Mouse (Mus musculus) intestine, embryonic 16.5 days (tissue): ENCODE results near the gene Agpat3. TPM values are rescaled to one million over a fixed set of nuclear protein-coding genes. Genes with fewer than 3 reads are reported as not detected.
"Not testable (repeated sequence)": the region's sequence is repeated elsewhere in the genome, so short reads cannot be mapped to it uniquely, and the experiment has no call there.

Source experiments
- ATAC-seq: fragments of 200-750 bp; cut with Nextera tagmentation; 2 replicates; pipeline ENCODE4 v1.8.0; 2017; ENCODE audit warnings: moderate TSS enrichment, moderate library complexity
- H3K27ac ChIP-seq: fragments of 300-500 bp; sonication (generic); 2 replicates; pipeline ENCODE4 v1.5.1; 2014; ENCODE audit warnings: mild to moderate bottlenecking, low read length
- H3K27me3 ChIP-seq: fragments of 300-500 bp; sonication (generic); replicated peaks from 2 replicates; pipeline ENCODE4 v1.6.1; 2014; ENCODE audit warnings: low read length, control low read depth, mixed read lengths; ENCODE audit not compliant: control insufficient read depth, insufficient read depth
- H3K36me3 ChIP-seq: fragments of 300-500 bp; sonication (generic); 2 replicates; pipeline ENCODE4 v1.6.1; 2014; ENCODE audit warnings: low read length, control low read depth; ENCODE audit not compliant: control insufficient read depth, insufficient read depth
- H3K4me1 ChIP-seq: fragments of 300-500 bp; sonication (generic); 2 replicates; pipeline ENCODE4 v1.6.1; 2014; ENCODE audit warnings: low read length, control low read depth, mixed read lengths; ENCODE audit not compliant: control insufficient read depth, insufficient read depth
- H3K4me2 ChIP-seq: fragments of 300-500 bp; sonication (generic); 2 replicates; pipeline ENCODE4 v1.6.1; 2014; ENCODE audit warnings: low read depth, low read length, control low read depth
- H3K4me3 ChIP-seq: fragments of 300-500 bp; sonication (generic); 2 replicates; pipeline ENCODE4 v1.5.1; 2014; ENCODE audit warnings: mild to moderate bottlenecking, low read length
- H3K9ac ChIP-seq: fragments of 300-500 bp; sonication (generic); 2 replicates; pipeline ENCODE4 v1.6.1; 2014; ENCODE audit warnings: low read depth, low read length
- H3K9me3 ChIP-seq: fragments of 300-500 bp; sonication (generic); 2 replicates; pipeline ENCODE4 v1.6.1; 2016; ENCODE audit warnings: low read length, control low read depth; ENCODE audit not compliant: control insufficient read depth
- WGBS: fragments of 180-500 bp; shearing (Covaris S2); extraction: QIAGEN DNeasy Blood & Tissue Kit; methylation state at CpG from one replicate; pipeline ENCODE4 v1.1.7; 2014; 5-methylcytosine and 5-hydroxymethylcytosine counted together
- polyA plus RNA-seq: library from polyadenylated mRNA; unstranded; fragments of >200 nt; fragmentation: Nextera tagmentation; extraction: Ambion mirVana; gene quantifications from 2 replicates; pipeline ENCODE4 v1.2.1, GENCODE M21; 2015

The Agpat3 gene
- polyA plus RNA-seq, 1 experiment from 2014 or later, result 30.0 TPM

DNA sequence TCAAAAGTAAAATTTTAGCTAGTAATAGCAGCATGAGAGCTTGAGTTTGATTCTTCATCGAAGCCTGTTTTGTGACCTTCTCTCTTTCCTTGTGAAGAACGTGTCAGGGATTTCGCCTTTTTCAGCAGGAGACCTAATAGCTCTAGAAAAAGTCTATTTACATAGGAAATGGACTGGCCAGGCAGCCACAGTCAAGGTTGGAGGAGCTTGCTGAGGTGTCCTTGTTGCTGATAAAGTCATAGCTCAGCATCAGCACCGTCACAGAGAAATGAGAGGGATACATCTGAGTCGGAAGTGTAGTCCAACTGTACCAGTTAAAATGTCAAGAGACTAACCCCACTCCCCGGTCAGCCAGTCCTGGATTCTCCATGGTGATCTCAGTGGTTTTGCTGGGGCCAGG lies 13.3 kb upstream of the Agpat3 start:
- no peak overlapping the region for H3K27ac ChIP-seq
- no peaks in the 10 kb centered on the region for H3K36me3 ChIP-seq
- no peak overlapping the region for H3K4me2 ChIP-seq
- no peaks in the 10 kb centered on the region for H3K9me3 ChIP-seq
- no peak overlapping the region for H3K4me3 ChIP-seq
- WGBS, result 79% methylated on average over 6 of the region's 6 CpGs
- peaks cover 3% of the 10 kb centered on the region for H3K4me1 ChIP-seq
- H3K27me3 ChIP-seq, result 0 out of 2 replicates have a peak, but pooled peaks cover 2% of the 10 kb centered on the region
- H3K9ac ChIP-seq, result no peak overlapping the region
- no peak for ATAC-seq

DNA sequence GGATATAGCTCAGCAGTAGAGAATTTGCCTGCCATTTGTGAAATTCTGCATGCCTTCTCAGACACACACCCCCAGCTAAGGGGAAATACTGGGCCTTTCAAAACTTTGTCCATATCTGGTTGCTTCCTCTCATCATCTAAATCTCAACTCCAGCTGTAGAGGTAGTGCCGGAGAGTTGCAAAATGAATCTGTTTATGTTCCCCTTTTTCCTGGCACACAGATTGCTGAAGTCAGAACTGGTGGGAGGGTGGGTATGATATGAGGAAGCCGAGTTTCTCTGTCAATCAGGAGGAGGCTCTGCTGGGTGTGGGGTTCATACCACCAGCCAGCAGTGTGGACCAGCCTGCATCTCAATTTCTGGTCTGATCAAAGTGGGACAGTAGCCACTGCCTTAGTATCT lies 11.8 kb upstream of the Agpat3 start:
- no peak overlapping the region for H3K27ac ChIP-seq
- WGBS, result 52% methylated on average over 2 of the region's 2 CpGs
- no peak overlapping the region for H3K4me2 ChIP-seq

DNA sequence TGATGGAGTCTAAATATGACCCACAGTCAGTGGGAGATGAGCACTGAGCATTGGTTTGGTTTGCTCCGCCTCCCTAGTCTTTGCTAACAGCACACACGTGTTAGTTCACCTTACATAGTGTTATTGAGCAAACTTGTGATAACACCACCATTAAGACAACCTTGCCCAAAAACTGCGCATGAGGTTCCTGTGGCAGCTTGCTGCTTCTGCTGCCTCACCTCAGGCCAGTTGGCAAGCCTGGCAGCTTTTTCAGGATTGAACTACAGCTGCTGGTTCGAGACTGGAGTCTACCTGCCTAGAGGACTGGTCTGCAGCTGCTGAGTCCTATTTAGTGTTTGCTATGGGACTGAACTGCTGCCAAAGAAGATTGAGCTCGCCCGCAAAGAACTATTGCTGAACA lies 11.1 kb upstream of the Agpat3 start:
- H3K9me3 ChIP-seq, result no peaks in the 10 kb centered on the region
- no peak overlapping the region for H3K27ac ChIP-seq
- H3K4me1 ChIP-seq, result peaks cover 3% of the 10 kb centered on the region
- H3K27me3 ChIP-seq, result 0 out of 2 replicates have a peak, but pooled peaks cover 2% of the 10 kb centered on the region
- no peak overlapping the region for H3K9ac ChIP-seq
- H3K4me2 ChIP-seq, result no peak overlapping the region
- H3K4me3 ChIP-seq, result no peak overlapping the region
- no peaks in the 10 kb centered on the region for H3K36me3 ChIP-seq
- no peak for ATAC-seq
- 88% methylated on average over 6 of the region's 6 CpGs for WGBS

More for the DNA sequence above, 11.8 kb upstream of the Agpat3 start:
- H3K36me3 ChIP-seq, result no peaks in the 10 kb centered on the region
- no peak overlapping the region for H3K9ac ChIP-seq
- H3K4me1 ChIP-seq, result peaks cover 3% of the 10 kb centered on the region
- H3K27me3 ChIP-seq, result 0 out of 2 replicates have a peak, but pooled peaks cover 2% of the 10 kb centered on the region
- H3K4me3 ChIP-seq, result no peak overlapping the region
- no peak for ATAC-seq
- no peaks in the 10 kb centered on the region for H3K9me3 ChIP-seq

DNA sequence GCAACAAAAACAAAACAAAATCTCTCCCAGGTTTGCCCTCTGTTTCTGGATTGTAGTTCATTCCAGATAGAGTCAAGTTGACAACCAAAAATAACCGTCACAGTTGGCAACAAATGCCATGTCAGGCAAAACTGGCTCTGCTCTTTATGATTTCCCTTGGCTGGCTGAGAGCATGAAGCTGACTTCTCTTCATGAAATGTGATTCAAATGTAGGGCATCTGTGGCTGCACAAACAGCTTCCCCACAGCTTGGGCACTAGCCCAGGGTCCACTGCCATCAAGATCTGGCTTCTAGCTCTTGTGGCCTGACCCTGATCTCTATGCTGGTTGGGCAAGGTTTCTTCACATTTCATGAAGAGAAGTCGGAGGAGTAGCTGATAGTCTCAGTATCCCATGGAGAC lies 9.7 kb upstream of the Agpat3 start:
- H3K27me3 ChIP-seq, result 0 out of 2 replicates have a peak, but pooled peaks cover 2% of the 10 kb centered on the region
- H3K36me3 ChIP-seq, result no peaks in the 10 kb centered on the region
- no peak overlapping the region for H3K27ac ChIP-seq
- no peak overlapping the region for H3K4me3 ChIP-seq
- H3K4me2 ChIP-seq, result no peak overlapping the region
- H3K9ac ChIP-seq, result no peak overlapping the region
- ATAC-seq, result no peak
- H3K9me3 ChIP-seq, result no peaks in the 10 kb centered on the region
- H3K4me1 ChIP-seq, result peaks cover 3% of the 10 kb centered on the region
- 69% methylated on average over 2 of the region's 2 CpGs for WGBS

DNA sequence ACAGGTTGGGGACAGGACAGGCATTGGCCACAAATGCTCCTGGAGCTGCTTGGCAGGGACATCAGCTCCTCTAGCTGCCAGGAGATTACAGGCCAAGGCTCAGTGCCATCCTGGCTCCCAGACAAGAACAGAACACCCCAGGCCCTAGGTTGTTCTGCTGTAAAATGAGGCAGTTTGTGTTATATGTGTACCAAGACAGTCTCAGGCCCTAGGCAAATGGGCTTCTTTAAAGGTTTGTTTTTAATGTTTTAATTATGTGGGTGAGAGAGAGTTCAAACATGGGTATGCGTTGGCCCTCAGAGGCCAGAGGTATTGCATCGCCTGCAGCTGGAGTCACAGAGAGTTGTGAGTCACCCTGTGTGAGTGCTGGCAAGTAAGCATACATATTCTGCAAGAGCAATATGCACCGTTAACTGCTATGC lies 8.0 kb upstream of the Agpat3 start:
- Histone ChIP-seq H3K4me3 (no peak overlapping the region), H3K27ac (no peak overlapping the region), H3K9ac (no peak overlapping the region), H3K9me3 (no peaks in the 10 kb centered on the region), H3K4me2 (no peak overlapping the region), H3K27me3 (0 out of 2 replicates have a peak, but pooled peaks cover 2% of the 10 kb centered on the region), H3K4me1 (no peaks in the 10 kb centered on the region), H3K36me3 (no peaks in the 10 kb centered on the region)
- WGBS, result 67% methylated on average over 3 of the region's 3 CpGs
- ATAC-seq, result no peak

DNA sequence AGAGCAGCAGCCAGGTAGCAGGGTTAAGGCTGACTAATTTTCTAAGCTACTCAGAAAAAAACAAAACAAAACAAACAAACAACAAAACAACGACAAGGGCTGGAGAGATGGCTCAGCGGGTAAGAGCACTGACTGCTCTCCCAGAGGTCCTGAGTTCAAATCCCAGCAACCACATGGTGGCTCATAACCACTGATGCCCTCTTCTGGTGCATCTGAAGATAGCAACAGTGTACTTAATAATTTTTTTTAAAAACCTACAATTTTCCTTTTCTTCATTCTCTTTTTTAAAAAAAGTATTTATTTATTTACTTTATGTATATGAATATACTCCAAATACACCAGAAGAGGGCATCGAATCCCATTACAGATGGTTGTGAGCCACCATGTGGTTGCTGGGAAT lies 6.7 kb upstream of the Agpat3 start:
- not testable (repeated sequence) for H3K4me3 ChIP-seq, H3K27me3 ChIP-seq, H3K27ac ChIP-seq, H3K36me3 ChIP-seq, H3K9me3 ChIP-seq, H3K4me2 ChIP-seq, H3K4me1 ChIP-seq, H3K9ac ChIP-seq, ATAC-seq
- 87% methylated on average over 3 of the region's 3 CpGs for WGBS

DNA sequence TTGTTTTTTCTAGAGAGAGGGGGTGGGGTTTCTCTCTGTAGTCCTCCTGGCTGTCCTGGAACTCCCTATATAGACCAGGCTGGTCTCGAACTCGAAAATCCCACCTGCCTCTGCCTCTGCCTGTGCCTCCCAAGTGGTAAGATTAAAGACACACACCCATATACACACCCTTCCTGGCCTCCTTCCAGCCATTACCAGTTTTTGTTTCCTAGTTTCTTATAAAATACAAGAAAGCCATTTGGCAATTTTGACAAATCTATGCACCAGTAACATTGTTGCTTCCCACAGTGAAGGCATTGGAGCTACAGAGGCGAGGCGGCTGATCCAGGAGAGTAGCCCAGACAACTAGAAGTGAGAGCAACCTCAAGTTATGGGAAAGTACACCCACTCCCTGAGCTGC lies 6.0 kb upstream of the Agpat3 start:
- Histone ChIP-seq H3K9me3 (no peaks in the 10 kb centered on the region), H3K4me3 (no peak overlapping the region), H3K4me1 (no peaks in the 10 kb centered on the region), H3K27me3 (0 out of 2 replicates have a peak, but pooled peaks cover 2% of the 10 kb centered on the region), H3K9ac (no peak overlapping the region), H3K4me2 (no peak overlapping the region), H3K27ac (no peak overlapping the region), H3K36me3 (no peaks in the 10 kb centered on the region)
- 91% methylated on average over 4 of the region's 4 CpGs for WGBS
- no peak for ATAC-seq

DNA sequence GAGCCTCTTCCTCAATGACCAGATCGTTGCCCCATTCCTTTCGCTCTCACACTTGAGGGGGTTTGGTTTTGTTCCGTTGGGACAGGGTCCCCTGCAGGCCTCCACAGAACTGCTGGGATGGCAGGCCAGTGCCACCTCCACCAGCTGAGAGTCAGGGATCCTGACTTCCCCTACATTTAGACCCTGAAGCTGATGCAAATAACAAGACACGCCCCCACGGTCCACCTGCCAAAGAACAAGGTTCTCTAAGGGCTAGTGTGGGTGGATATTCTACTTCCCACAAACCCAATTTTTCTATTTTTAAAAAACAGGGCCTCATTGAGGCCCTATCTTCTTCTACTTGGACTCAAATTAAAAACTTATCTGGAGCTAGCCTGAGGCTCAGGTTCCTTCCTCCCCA lies 5.5 kb upstream of the Agpat3 start:
- Histone ChIP-seq H3K9me3 (no peaks in the 10 kb centered on the region), H3K4me1 (0 out of 2 replicates have a peak, but pooled peaks cover 1% of the 10 kb centered on the region), H3K36me3 (no peaks in the 10 kb centered on the region), H3K4me3 (no peak overlapping the region), H3K27ac (no peak overlapping the region), H3K4me2 (no peak overlapping the region), H3K27me3 (0 out of 2 replicates have a peak, but pooled peaks cover 2% of the 10 kb centered on the region), H3K9ac (no peak overlapping the region)
- no peak for ATAC-seq
- 87% methylated on average over 5 of the region's 5 CpGs for WGBS

DNA sequence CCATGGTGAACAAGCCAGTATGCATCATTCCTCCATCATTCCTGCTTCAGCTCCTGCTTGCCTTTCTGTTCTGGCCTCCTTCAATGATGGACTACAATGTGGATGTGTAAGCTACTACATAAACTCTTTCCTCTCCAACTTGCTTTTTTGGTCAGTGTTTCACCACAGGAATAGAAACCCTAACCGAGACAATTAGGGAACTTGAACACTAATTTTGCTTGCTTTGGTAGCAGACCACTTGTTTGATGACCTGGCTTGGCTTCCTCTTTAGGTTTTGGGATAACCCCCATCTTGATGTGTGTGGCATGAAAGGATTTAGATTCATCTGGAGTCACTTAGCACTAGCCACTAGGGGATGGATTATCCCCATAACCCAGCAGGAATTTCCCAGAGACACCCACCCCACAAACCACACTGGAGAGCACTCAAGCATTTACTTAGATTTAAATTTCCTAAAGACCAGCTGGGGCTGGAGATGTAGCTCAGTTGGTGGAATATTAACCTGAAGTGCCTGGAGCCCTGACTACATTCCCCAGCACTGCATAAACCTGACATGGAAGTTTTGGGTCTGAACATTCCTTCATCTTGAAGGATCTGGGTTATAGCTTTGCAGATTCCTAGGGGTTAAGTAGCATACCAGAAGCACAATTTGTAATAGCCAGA lies 3.8 kb upstream of the Agpat3 start:
- Histone ChIP-seq H3K36me3 (no peaks in the 10 kb centered on the region), H3K27ac (no peak overlapping the region), H3K27me3 (0 out of 2 replicates have a peak, but pooled peaks cover 2% of the 10 kb centered on the region), H3K9ac (no peak overlapping the region), H3K4me2 (no peak overlapping the region), H3K4me1 (peaks cover 6% of the 10 kb centered on the region), H3K4me3 (no peak overlapping the region), H3K9me3 (no peaks in the 10 kb centered on the region)
- ATAC-seq, result no peak
- WGBS, result 78% methylated on average over 1 of the region's 1 CpGs

DNA sequence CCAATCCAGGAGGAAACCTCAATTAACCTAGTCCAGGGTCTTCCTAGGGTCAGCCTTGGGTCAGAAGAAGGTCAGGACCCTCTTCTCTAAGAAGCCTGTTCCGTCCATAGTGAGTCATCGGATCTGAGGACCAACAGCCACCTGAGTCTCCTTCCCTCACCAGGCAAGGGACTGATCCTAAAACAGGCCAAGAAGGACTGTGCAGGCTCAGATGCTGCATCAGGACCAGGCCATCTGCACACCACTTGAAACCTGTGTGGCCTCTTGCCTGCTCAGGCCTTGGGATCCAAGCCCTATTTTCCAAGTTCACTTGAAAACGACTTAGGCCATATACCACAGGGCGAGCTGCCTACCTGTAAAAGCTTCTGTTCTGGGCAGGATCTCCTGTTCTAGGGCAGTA lies 907 bp upstream of the Agpat3 start:
- no peaks in the 10 kb centered on the region for H3K9me3 ChIP-seq
- H3K27ac ChIP-seq, result no peak overlapping the region
- no peaks in the 10 kb centered on the region for H3K36me3 ChIP-seq
- 72% methylated on average over 4 of the region's 4 CpGs for WGBS
- H3K4me1 ChIP-seq, result peaks cover 24% of the 10 kb centered on the region
- no peak overlapping the region for H3K4me3 ChIP-seq
- no peaks in the 10 kb centered on the region for H3K27me3 ChIP-seq
- no peak overlapping the region; the same call in 1 of the 2 replicates for H3K9ac ChIP-seq
- H3K4me2 ChIP-seq, result no peak overlapping the region
- no peak for ATAC-seq
